Mouse (Mus musculus) heart, embryonic 15.5 days (tissue): ENCODE data around the gene Mrm3. TPM values are rescaled to one million over a fixed set of nuclear protein-coding genes. Genes with fewer than 3 reads are reported as not detected.
A peak's percentile ranks its signal among the peaks of the same experiment; 100 is the strongest.

ENCODE experiments used
- ATAC-seq: fragments of 200-750 bp; cut with Nextera tagmentation; replicated peaks from 2 replicates; pipeline ENCODE4 v1.8.0; 2017; ENCODE audit warnings: low read depth, moderate TSS enrichment; ENCODE audit not compliant: insufficient number of reproducible peaks, insufficient read depth, low FRiP score
- H3K27ac ChIP-seq: fragments of 300-500 bp; sonication (generic); 2 replicates; pipeline ENCODE4 v1.5.1; 2015; ENCODE audit warnings: mild to moderate bottlenecking, inconsistent platforms
- H3K27me3 ChIP-seq: fragments of 300-500 bp; sonication (generic); 2 replicates; pipeline ENCODE4 v1.6.1; 2015; ENCODE audit warnings: inconsistent platforms
- H3K36me3 ChIP-seq: fragments of 300-500 bp; sonication (generic); 2 replicates; pipeline ENCODE4 v1.6.1; 2015; ENCODE audit warnings: mild to moderate bottlenecking, inconsistent platforms
- H3K4me1 ChIP-seq: fragments of 300-500 bp; sonication (generic); replicated peaks from 2 replicates; pipeline ENCODE4 v1.6.1; 2015; ENCODE audit warnings: inconsistent platforms
- H3K4me2 ChIP-seq: fragments of 300-500 bp; sonication (generic); 2 replicates; pipeline ENCODE4 v1.6.1; 2015; ENCODE audit warnings: inconsistent platforms, mild to moderate bottlenecking, moderate library complexity
- H3K4me3 ChIP-seq: fragments of 300-500 bp; sonication (generic); 2 replicates; pipeline ENCODE4 v1.5.1; 2015; ENCODE audit warnings: mild to moderate bottlenecking, inconsistent platforms
- H3K9ac ChIP-seq: fragments of 300-500 bp; sonication (generic); 2 replicates; pipeline ENCODE4 v1.6.1; 2015; ENCODE audit warnings: mild to moderate bottlenecking, inconsistent platforms
- H3K9me3 ChIP-seq: fragments of 300-500 bp; sonication (generic); replicated peaks from 2 replicates; pipeline ENCODE4 v1.6.1; 2016; ENCODE audit warnings: inconsistent platforms
- WGBS: fragments of 180-500 bp; shearing (Covaris S2); methylation state at CpG from one replicate; pipeline ENCODE4 v1.1.7; 2015; ENCODE audit warnings: mixed read lengths; 5-methylcytosine and 5-hydroxymethylcytosine counted together
- polyA plus RNA-seq: library from polyadenylated mRNA; unstranded; fragments of >200 nt; fragmentation: Nextera tagmentation; extraction: Ambion mirVana; gene quantifications from 2 replicates; pipeline ENCODE4 v1.2.1, GENCODE M21; 2015

Mrm3 gene
- polyA plus RNA-seq, 1 experiment from 2014 or later, result 22.7 TPM

DNA sequence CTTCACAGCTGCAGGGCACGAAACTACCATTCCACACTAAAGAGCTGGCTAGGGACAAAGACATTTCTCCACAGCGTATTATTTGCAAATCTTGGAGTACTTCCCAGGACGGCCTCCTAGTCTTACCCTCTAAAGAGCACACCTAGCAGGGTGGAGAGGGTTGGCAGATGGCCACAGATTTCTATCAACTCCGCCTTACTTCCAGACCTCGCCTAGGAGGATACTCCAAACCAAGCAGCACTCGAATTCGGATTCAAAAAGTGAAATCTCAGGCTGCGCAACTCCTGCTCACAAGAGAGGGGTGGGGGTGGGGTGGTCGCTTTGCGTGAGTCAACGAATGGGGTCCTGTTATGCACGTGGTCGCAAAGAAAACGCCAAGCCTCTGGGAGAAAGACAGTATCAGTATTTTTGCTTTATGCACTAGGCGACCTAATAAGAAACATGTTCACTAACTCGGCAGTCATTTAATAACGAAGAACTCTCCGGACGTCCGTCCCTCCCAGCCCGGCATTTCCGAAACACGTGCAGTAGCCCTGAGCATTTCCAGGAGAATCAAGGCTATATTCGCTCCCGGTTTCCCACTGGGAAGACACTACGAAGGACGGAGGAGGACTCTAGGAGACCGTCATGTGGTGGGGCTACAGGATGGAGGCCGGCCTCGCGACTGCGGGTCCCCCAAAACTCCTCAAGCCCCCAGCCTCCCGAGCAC is 26.7 kb upstream of the Mrm3 start:
- Histone ChIP-seq H3K4me2 (peak overlapping the region; percentile 79), H3K9ac (peak overlapping the region; percentile 87), H3K36me3 (peaks cover 38% of the 10 kb centered on the region), H3K27ac (peak overlapping the region; percentile 88), H3K9me3 (no peaks in the 10 kb centered on the region), H3K4me1 (peaks cover 8% of the 10 kb centered on the region), H3K27me3 (no peaks in the 10 kb centered on the region), H3K4me3 (peak overlapping the region; percentile 77)
- peak; percentile 21 for ATAC-seq
- WGBS, result 2% methylated on average over 33 of the region's 33 CpGs

DNA sequence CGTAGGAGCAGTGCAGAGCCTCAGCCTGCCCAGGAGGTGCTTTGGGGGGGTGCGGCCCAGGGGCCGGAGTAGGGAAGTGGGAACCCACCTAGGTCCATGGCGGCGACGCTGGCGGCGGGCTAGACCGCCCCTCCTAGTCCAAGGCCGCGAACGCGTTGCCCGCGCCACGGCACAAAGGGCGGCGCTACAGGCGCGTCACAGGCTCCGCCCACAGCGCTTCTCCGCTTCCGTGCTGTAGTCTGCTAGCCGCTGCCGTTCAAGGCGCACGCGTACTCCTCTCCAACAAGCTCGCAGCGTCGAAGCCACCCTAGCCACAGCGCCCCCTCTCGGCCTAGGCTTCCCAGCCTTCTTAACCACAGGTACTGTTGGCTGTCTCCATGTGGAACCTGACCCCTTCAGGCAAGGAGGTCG is 26.1 kb upstream of the Mrm3 start, which contains the start of the genes Dbil5 and Gemin4:
Gene Dbil5 (plus strand): TSS at position 219 of the 411 bp plus-strand sequence.
Gene Gemin4 (minus strand): TSS at position 275 of the 411 bp plus-strand sequence.
- Histone ChIP-seq H3K27me3 (no peaks in the 10 kb centered on the region), H3K27ac (peak within 1 kb of the TSS; percentile 88), H3K4me3 (peak within 1 kb of the TSS; percentile 77), H3K9me3 (no peaks in the 10 kb centered on the region), H3K4me2 (peak within 1 kb of the TSS; percentile 79), H3K9ac (peak within 1 kb of the TSS; percentile 87), H3K4me1 (peaks cover 8% of the 10 kb centered on the region), H3K36me3 (peaks cover 37% of the 10 kb centered on the region)
- under 1% methylated on average over 35 of the region's 35 CpGs for WGBS
- peak; percentile 97 for ATAC-seq

DNA sequence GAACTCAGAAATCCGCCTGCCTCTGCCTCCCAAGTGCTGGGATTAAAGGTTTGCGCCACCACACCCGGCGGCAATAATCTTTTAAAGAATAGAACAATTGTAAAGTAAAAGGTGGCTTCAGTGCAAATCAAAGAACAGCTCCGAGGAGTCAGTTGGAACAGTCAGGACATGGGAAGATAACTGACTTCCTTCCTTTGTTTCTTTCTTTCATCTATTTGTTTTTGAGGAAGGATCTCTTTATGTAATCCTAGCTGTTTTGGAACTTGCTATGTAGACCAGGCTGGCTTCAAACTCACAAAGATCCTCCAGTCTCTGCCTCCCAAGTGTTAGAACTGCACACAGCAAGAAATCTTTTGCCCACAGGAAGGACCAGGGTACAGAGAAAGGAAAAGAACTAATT is 18.9 kb upstream of the Mrm3 start:
- Histone ChIP-seq H3K4me3 (no peak overlapping the region), H3K27ac (no peak overlapping the region), H3K36me3 (peaks cover 39% of the 10 kb centered on the region), H3K4me1 (no peaks in the 10 kb centered on the region), H3K9ac (no peak overlapping the region), H3K27me3 (no peaks in the 10 kb centered on the region), H3K4me2 (no peak overlapping the region), H3K9me3 (no peaks in the 10 kb centered on the region)
- no peak for ATAC-seq
- 80% methylated on average over 5 of the region's 5 CpGs for WGBS

DNA sequence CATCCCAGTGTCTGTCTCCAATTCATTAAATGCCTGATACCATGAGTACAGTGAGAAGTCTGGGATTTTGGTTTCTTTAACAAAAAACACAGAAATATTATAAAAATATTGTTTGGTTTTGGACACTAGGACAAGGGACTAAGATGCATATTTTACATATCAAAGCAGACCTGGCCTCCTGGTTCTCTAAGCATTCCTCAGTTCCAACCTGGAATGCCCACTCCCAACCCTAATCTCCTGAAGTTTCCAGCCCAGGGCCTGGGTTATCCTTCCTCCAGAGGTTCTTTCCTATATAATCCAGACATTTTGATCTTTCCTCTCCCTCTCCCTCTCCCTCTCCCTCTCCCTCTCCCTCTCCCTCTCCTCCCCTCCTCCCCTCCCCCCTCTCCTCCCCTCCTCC is 18.5 kb upstream of the Mrm3 start:
- H3K9me3 ChIP-seq, result no peaks in the 10 kb centered on the region
- no peaks in the 10 kb centered on the region for H3K4me1 ChIP-seq
- no peak overlapping the region for H3K9ac ChIP-seq
- no peaks in the 10 kb centered on the region for H3K27me3 ChIP-seq
- ATAC-seq, result no peak
- peaks cover 36% of the 10 kb centered on the region for H3K36me3 ChIP-seq
- H3K4me3 ChIP-seq, result no peak overlapping the region
- no peak overlapping the region for H3K27ac ChIP-seq
- H3K4me2 ChIP-seq, result no peak overlapping the region

DNA sequence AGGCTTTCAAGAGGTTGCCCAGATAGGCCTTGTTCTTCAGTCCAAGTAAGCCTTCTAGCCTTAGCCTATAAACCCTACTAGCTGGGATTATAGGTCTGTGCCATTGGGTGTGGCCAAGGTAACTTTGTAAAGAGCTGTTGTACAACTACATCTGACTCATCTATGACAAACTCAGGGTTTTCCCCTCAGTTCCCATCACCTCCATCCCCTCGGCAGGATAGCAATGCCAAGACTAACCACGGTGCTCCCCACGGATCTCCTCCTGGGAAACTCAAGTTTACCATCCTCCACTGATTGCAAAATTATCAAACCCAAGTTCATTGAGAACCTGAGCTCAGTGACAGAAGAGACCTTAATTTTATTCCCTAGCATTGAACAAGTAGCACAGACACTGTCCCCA is 7.4 kb upstream of the Mrm3 start:
- ATAC-seq, result no peak
- Histone ChIP-seq H3K27me3 (no peaks in the 10 kb centered on the region), H3K9ac (no peak overlapping the region), H3K9me3 (no peaks in the 10 kb centered on the region), H3K36me3 (peaks cover 62% of the 10 kb centered on the region), H3K4me3 (no peak overlapping the region), H3K4me2 (no peak overlapping the region), H3K4me1 (no peaks in the 10 kb centered on the region), H3K27ac (no peak overlapping the region)
- WGBS, result 90% methylated on average over 3 of the region's 3 CpGs

DNA sequence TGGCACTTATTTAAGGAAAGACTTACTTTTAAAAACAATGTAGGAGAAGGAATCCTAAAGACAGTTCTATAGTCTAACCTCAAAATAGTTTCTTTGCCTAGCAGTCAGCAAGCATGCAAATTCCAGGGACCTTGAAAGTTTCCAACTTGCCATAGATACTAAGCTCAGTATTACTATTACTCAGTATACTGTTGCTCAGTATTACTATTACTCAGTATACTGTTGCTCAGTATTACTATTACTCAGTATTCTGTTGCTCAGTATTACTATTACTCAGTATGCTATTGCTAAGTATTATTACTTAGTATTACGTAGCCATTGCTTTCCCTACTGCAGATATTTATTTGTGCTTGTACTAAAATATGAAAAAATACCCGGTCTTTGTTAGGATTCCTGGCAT is 3.8 kb upstream of the Mrm3 start:
- Histone ChIP-seq H3K4me2 (no peak overlapping the region), H3K27ac (no peak overlapping the region), H3K4me1 (peaks cover 12% of the 10 kb centered on the region), H3K9ac (no peak overlapping the region), H3K27me3 (no peaks in the 10 kb centered on the region), H3K36me3 (peaks cover 34% of the 10 kb centered on the region), H3K4me3 (no peak overlapping the region), H3K9me3 (no peaks in the 10 kb centered on the region)
- no peak for ATAC-seq
- 92% methylated on average over 2 of the region's 2 CpGs for WGBS

DNA sequence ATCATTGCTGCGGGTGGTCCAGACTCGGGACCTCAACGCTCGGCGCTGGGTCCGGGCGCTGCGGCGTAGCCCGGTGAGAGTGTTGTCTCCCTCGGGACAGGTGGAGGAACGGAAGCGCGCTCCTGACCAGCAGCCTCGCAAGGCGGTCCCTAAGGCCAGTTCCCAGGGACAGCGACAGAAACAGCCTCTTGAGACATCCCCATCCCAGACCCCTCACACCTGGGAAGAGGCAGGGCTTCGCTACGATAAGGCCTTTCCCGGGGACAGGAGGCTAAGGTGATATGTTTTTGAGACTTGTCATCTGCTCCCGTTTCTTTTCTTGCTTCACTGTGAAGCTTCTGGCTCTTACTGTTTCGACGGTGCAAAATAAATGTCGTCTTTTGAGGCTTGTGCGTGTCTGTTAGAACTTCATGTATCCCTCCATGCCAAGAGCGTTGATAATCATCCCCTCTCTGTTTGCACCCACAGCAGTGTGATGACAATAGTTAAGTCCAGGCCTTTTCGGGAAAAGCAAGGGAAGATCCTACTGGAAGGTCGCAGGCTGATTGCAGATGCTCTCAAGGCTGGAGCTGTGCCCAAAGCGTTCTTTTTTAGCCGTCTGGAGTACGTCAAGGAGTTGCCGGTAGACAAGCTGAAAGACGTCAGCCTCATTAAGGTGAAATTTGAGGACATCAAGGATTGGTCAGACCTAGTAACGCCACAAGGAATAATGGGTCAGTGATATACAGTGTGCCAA is 464 bp downstream of the Mrm3 start:
- H3K27ac ChIP-seq, result peak overlapping the region; percentile 81

DNA sequence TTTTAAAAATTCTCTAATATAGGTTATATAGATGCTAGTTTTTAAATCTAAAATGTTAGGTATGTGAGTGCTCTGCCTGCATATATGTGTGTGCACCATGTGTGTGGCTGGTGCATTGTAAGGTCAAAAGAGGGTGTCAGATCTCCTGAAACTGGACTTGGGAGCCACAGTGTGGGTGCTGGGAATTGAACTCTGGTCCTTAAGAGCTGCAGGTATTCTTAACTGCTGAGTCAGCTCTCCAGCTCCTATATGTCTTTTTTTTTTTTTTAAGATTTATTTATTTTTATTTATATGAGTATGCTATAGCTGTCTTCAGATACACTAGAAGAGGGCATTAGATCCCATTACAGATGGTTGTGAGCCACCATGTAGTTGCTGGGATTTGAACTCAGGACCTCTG is 2.9 kb downstream of the Mrm3 start:
- Histone ChIP-seq H3K36me3 (peaks cover 34% of the 10 kb centered on the region; the same call in 1 of the 2 replicates), H3K9ac (no peak overlapping the region), H3K4me3 (no peak overlapping the region), H3K9me3 (no peaks in the 10 kb centered on the region), H3K27me3 (no peaks in the 10 kb centered on the region), H3K4me1 (peaks cover 15% of the 10 kb centered on the region), H3K4me2 (no peak overlapping the region), H3K27ac (no peak overlapping the region)
- no peak for ATAC-seq

More for the DNA sequence above, 464 bp downstream of the Mrm3 start:
- Histone ChIP-seq H3K4me3 (peak overlapping the region; percentile 89), H3K9me3 (no peaks in the 10 kb centered on the region), H3K4me2 (peak overlapping the region; percentile 64), H3K27me3 (no peaks in the 10 kb centered on the region), H3K4me1 (peaks cover 15% of the 10 kb centered on the region), H3K36me3 (peaks cover 29% of the 10 kb centered on the region), H3K9ac (peak overlapping the region; percentile 89)
- WGBS, result 2% methylated on average over 34 of the region's 34 CpGs
- no peak for ATAC-seq

DNA sequence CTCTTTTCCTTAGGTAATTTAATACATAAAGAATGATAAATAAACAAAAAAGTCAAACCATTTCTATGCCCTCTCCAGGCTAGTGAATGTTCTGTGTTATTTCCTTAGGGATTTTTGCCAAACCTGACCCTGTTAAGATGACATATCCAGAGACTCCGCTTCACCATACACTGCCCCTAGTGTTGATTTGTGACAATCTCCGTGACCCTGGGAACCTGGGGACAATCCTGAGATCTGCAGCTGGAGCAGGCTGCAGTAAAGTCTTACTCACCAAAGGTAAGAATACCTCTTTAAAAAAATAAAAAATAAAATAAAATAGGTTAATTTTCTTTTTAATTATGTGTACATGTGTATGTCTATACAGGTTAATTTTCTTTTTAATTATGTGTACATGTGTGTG is 3.7 kb downstream of the Mrm3 start:
- peaks cover 35% of the 10 kb centered on the region; the same call in 1 of the 2 replicates for H3K36me3 ChIP-seq
- peaks cover 15% of the 10 kb centered on the region for H3K4me1 ChIP-seq
- no peak overlapping the region for H3K27ac ChIP-seq
- H3K9ac ChIP-seq, result no peak overlapping the region
- ATAC-seq, result no peak
- 49% methylated on average over 2 of the region's 2 CpGs for WGBS
- no peak overlapping the region for H3K4me2 ChIP-seq
- no peak overlapping the region for H3K4me3 ChIP-seq
- no peaks in the 10 kb centered on the region for H3K9me3 ChIP-seq
- no peaks in the 10 kb centered on the region for H3K27me3 ChIP-seq

DNA sequence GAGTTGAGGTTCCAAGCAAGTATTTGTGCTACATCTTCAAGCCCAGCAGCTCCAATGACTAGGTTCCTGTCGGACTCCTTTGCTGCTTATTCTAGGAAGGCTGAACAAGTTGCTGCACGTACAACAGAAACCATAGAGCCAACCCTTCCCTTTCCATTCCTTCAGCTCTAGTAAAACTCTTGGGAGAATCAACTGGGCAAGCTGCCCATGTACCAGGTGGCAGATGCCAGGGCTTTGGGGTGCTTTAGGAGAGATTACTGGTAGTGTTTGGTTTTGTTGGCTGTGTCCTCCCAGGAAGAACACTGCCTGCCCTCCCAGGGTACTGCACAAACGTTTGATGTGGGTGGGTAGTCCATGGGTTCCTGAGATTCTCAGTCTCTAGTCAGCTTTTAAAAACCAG is 8.5 kb downstream of the Mrm3 start:
- WGBS, result 56% methylated on average over 3 of the region's 3 CpGs
- H3K27ac ChIP-seq, result no peak overlapping the region
- peaks cover 35% of the 10 kb centered on the region; the same call in 1 of the 2 replicates for H3K36me3 ChIP-seq
- no peak overlapping the region for H3K4me3 ChIP-seq
- 0 out of 2 replicates have a peak, but pooled peaks cover 3% of the 10 kb centered on the region for H3K4me1 ChIP-seq
- no peak overlapping the region for H3K9ac ChIP-seq
- no peak overlapping the region for H3K4me2 ChIP-seq
- no peaks in the 10 kb centered on the region for H3K27me3 ChIP-seq
- no peak for ATAC-seq
- no peaks in the 10 kb centered on the region for H3K9me3 ChIP-seq

DNA sequence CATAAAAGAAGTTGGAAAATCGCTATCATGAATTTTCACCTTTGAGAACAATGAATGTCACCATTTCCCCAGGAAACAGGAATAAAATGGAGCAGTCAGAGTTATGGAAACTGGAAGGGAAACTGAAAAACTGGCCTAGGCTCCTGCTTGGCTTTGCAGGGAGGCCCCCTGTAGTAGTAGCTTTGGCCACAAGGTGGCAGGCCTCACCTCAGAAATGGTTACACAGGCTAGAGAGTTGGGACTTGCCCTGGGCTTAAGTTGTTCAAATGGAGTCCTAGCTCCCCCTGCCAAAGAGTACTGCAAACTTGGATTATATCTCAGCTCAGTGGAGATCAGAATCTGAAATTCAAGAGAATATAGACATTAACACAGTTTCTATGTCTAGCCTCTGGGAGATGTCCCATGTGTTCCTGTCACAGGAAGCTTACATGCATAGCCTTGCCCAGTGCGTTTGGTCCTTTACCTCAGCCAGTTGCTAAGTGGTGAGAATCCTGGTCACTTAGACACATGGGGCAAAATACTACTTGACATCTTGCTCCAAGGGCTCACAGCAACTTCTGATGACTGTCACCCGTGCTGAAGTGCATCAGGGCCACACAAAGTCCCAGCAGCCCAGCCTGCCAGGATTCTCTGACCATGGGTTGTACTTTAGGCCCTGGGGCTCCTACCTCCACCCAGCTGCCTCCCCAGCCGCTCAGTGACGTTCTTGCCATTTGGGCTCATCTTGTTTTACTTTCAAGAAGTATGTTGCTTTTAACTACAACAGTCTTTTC is 9.8 kb downstream of the Mrm3 start:
- Histone ChIP-seq H3K4me2 (no peak overlapping the region), H3K4me1 (0 out of 2 replicates have a peak, but pooled peaks cover 3% of the 10 kb centered on the region), H3K27ac (no peak overlapping the region), H3K27me3 (no peaks in the 10 kb centered on the region), H3K4me3 (no peak overlapping the region), H3K9me3 (no peaks in the 10 kb centered on the region), H3K36me3 (peaks cover 36% of the 10 kb centered on the region; the same call in 1 of the 2 replicates), H3K9ac (no peak overlapping the region)
- ATAC-seq, result peak; percentile 62; the same call in 1 of the 2 replicates
- WGBS, result 40% methylated on average over 5 of the region's 5 CpGs
